Mouse (Mus musculus) heart, postnatal 25 days (tissue): ENCODE results near the gene Mbtps2. TPM values are rescaled to one million over a fixed set of nuclear protein-coding genes. Genes with fewer than 3 reads are reported as not detected.

Source experiments
- DNase-seq: peaks from one replicate; pipeline ENCODE4 v3.0.0; 2022; ENCODE audit warnings: low spot score
- intact Hi-C: fragments of 180-260 bp; cut with DNase I; formaldehyde crosslinking; loops from one replicate; pipeline ENCODE4 v1.15.1; 2025
- total RNA-seq, 2 experiments: library from RNA; stranded (reverse); gene quantifications; 2 replicates each; pipeline ENCODE4 v1.2.3; 2021

The Mbtps2 gene
- total RNA-seq, 2 experiments from 2014 or later = 10.7 to 12.2 TPM

DNA sequence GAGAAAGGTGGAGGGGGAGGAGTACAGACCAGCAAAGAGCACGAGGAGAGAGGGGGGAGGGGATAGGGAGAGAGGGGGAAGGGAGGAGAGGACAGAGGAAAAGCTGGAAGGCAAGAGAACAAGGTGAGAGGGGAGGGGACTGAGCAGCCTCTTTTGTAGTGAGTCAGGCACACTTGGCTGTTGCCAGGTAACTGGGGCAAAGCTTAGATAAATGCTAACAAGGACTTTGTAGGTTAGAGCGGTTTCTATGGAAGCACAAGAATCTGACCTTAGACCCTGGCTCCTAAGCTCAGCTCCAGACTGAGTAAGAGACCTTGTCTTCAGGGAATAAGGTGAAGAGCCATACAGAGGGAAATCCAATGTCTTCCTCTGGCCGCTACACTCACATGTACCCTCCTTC, 51.4 kb downstream of the Mbtps2 start:
- DNase-seq = no peak
- intact Hi-C loops = no loop called here

DNA sequence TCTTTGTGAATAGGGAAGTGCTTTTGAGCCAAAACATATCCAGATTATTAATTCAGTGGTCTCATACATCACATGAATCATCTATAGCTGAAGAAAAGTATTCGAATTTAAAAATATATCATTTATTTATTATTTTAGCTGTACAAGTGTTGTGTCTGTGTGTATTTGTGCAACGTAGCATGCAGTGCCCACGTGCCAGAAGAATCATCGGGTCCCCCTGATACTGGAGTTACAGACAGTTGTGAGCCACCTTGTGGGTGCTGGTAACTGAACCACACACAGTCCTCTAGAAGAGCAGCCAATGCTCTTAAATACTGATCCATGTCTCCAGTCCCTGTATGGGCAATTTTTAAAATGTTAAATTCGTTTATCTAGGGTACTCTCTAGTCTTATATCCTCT, 92.1 kb downstream of the Mbtps2 start:
- intact Hi-C loops = no loop called here
- DNase-seq = no peak

DNA sequence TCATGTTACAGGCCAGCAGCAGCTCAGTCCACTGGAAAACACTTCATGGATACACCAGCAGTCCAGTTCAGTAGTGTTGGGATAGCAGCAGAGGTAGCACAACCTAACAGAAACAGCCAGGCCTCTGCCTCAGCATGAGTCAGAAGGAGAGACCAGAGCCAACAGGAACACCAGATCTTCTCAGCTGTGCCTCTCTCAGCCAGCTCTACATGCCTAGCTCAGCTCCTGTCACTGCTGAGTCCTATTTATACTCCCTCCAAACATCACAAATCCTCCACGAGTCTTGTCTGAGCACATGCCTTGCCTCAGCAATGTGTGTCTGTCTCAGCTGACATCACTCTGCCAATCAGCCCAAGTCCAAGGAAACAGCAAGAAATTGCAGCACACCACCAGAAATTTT, 94.0 kb downstream of the Mbtps2 start:
- intact Hi-C loops = no loop called here
- no peak for DNase-seq

DNA sequence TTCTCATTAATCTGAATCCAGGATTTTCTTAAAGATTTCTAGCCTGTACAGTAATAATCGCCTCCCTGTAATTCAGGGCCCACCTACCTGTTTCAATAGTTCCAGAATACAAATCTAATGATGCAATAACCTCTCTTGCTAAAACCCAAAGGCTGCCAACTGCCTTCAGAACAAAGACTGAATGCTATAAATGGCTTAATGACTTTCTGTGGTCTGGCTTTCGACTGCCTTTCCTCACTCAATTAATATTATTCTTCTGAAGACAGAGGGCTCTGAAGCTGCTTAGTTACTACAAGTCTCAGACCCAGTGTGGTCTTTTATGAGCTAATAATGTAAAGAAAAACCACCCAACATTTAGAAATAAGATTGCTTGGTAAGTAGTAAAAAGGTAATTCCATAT, 96.6 kb downstream of the Mbtps2 start:
- DNase-seq = no peak
- intact Hi-C loops = no loop called here

DNA sequence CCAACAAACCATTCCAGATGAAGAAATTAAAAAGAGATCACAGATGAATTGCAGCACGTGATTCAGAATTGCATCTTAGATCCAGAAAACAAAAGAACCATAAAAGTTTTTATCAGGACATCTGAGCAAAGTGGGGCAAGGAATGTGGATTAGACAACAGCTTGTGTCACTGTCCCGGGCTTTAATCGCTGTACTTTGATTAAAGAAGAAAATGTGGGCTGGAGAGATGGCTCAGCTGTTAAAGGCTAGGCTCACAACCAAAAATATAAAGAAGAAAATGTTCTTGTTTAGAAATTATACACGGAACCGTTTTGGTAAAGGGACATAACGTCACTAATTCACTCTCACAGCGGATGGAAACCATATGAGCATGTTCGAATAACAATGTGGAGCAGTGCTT, 98.5 kb downstream of the Mbtps2 start:
- DNase-seq = no peak
- intact Hi-C loops = no loop called here

DNA sequence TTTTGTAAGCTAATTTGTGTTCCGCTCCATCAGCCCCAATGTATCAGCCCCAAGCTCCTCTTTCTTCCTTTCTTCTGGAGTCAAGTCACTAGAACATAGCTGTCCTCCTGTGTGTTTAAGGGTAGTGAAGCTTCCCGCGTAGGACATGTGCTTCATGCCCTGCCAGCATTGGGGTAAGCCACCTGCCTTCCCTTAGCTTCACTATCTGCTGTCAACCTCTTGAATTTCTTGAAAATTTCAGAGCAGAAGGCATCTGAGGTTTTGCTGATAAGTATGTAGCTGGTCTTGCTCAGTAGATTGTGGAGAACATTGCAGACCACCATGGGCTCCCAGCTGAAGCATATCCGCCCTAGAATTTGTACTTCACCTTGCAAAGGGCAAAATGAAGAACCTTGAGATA, 105.4 kb downstream of the Mbtps2 start:
- no peak for DNase-seq
- intact Hi-C loops = no loop called here

DNA sequence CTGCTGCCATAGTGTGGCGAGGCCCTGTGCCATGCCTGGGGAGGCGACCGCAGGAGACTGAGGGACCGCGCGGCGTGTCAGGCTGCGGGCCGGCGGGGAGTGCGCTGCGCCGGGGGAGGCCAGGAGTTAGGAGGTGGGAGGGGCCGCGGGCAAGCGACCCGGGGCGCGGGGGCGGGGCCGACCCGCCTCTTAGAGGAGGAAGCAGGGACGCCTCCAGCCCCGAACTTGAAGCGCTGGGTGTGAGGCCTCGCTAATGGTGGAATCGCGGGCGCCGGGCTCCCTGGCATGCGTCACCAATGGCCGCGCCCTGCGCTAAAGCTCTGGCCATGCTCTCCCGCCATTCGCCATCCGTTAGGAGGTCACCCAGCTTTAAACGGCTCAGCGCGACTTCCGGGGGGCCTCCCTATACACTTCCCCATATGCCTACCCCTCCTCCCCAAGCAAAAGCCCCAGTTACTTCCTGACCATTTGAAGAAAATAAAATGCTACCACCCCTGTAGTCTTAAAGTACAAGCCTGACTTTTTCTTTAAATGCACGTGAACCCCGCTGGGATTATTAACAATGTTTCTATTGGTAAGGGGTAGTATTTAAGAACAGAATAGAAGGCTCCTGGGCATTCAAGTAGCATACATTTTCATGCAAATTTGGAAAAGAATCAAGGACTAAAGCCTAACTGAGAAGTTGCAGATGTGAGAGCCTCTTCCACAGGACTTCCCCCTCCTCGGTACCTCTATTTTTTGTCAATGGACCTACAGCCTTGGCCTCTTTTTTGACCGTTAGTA, 106.4 kb downstream of the Mbtps2 start, which contains the start of gene Sms:
Gene Sms, minus strand, starts transcription at position 344 of the 783 bp plus-strand sequence.
- DNase-seq = peak; percentile 24
- intact Hi-C loops = no loop called here

DNA sequence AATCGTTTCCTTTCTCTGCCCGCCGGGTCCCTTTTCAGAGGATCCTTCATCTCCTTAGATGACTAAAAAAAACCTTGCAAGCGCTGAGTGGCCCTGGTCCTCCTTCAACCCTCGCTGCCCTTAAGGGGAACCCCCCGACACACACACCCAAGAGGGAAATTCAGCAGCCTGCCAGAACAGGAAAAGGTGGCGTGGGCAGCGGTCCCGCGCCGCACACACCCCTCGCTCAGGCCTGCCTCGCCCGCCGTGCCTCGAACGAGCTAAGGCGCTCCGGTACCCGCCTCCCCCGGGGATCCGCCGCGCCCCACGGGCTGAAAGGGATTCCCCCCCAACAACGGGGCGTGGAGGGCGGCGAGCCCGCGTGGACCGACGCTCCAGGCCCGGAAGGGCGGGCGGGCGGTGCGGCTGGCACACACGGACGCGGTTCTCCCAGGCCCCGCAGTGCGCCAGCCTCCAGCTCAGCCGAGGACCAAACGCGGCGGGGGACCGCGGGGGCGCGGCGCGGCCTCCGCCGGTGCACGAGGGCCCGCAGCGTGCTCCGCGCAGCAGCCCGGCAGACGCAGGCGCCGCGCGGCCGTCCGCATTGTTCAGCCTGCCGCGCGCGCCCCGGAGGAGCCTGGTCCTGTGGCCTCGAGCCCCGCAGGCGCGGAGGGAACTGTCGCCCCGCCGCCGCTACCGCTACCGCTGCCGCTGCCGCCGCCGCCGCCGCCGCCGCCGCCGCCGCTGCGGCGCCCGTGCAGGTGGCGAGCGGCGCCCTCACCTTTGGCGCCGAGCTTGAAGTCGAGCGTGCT, 107.2 kb downstream of the Mbtps2 start:
- intact Hi-C loops = no loop called here
- DNase-seq = no peak

DNA sequence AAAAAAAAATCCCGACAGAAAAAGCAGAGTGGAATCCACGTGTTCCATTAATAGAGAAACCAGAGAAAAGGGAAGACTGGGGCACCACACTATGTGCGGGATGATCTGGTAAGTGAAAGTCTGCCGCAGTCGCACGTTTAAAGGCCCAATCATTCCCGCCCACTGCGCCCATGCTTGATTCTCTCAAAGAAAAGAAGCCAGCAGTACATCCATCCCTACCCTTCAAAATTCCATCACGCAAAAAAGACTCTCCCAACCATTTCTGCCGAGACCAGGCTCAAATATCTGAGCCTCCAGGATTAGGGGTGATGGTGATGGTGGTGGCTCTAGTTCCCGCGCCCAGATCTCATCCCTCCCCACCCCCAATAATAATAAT, 107.8 kb downstream of the Mbtps2 start:
- no peak for DNase-seq
- intact Hi-C loops = no loop called here

DNA sequence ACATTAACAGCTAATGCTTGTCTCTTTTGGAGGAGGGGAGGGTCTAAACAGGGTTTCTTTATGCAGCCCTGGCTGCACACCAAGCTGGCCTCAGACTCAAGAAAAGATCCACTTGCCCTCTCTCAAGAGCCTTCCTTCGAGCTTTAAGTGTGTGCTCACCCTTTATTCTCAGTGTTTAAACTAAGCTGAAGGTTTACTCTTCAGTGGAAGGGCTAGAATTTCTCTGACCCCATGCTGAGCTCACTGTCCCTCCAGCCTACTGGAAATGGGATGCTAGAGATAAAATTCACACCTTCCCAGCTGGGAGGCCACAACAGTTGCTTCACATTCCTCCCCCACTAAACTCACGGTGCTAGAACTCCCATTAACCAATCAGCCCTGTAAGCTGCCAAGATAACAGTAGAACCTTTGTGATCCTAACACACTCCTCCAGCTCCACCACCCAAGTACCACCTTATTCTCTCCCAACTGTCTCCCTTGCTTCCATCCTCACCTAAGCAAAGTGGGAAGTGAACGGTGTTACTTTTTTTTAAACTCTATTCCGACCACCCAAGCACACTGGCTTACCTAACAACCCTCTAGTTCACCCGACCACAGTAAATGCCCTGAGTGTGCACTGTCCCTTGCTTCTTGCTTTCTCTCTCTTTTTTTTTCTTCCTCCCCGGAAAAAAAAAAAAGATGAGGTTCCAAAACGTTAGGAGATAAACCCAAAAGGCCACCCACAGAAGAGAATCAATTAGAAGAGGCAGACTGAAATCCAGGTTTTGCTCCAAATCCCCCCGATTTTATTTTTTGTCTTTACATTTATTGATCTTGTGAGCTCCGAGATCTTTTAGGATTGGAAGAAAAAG, 108.4 kb downstream of the Mbtps2 start:
- intact Hi-C loops = loop anchor here (5.0 kb wide), 1 partner anchor 152 kb away; no protein-coding TSS in a partner anchor
- no peak for DNase-seq

DNA sequence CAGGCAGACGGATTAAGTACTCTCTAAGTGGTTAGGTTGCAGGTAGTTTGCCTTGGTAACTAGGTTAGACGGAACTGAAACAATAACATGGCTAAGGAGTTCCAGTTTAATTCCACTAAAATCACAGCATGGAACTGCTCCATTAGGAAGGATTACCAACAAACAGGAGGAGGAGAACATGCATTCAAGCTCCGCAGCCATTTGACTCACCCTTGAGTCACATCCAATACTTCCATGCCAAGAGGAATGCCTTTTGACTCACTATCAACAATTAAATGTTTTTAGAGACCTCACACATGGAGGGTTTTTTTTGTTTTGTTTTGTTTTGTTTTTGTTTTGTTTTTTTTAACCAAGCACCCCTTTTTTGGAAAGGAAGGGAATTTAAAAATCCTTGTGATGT, 109.7 kb downstream of the Mbtps2 start:
- intact Hi-C loops = loop anchor here (5.0 kb wide), 1 partner anchor 153 kb away; no protein-coding TSS in a partner anchor
- DNase-seq = no peak

DNA sequence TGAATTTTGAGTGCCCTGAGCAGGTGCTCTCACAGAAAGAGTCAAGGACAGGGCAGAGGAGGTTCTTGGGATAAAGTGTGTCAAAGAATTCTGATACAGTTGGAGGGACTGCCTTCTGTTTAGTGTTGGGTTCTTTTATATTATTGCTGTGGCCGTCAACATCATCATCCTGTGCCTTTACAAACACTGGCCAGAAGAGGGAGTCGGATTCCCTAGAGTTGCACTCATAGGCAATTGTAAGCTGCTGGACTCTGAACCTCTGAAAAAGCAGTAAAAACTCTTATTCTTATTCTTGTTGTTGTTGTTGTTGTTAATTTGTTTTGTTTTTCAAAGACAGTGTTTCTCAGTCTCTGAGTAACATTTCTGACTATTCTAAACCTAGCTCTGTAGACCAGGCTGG, 111.8 kb downstream of the Mbtps2 start:
- no peak for DNase-seq
- intact Hi-C loops = loop anchor here (2.0 to 5.0 kb wide), 2 partner anchors 114 to 156 kb away; no protein-coding TSS in a partner anchor

Other genes starting within 250 kb of the Mbtps2 start
- under 1 TPM in 1 of 2 experiments, not detected in 1; 0.06 TPM for gene Phex, start 183.4 kb downstream of the Mbtps2 start, total RNA-seq
- gene Sms, start 106.4 kb downstream of the Mbtps2 start, total RNA-seq = 10 to 100 TPM; 27.8 to 39.6 TPM
- gene Yy2, start 29.7 kb downstream of the Mbtps2 start, total RNA-seq = under 1 TPM; 0.22 to 0.39 TPM
- 100 to 1,000 TPM; 393 to 458 TPM for gene Smpx, start 100.2 kb upstream of the Mbtps2 start, total RNA-seq
- gene Klhl34, start 219.7 kb upstream of the Mbtps2 start, total RNA-seq = 1 to 10 TPM; 3.9 to 4.2 TPM